Mouse (Mus musculus) brain, embryonic 14.5 days (tissue): ENCODE data around the gene Lrba.

Experiments used
- CTCF ChIP-seq: fragments of 200-500 bp; IDR thresholded peaks from 2 replicates; pipeline ENCODE4 v1.5.1; 2012; ENCODE audit warnings: inconsistent platforms, mild to moderate bottlenecking, moderate library complexity, borderline replicate concordance; ENCODE audit not compliant: insufficient read depth, insufficient read length; ENCODE audit errors: extremely low read depth
- POLR2A ChIP-seq: fragments of 200-500 bp; IDR thresholded peaks from 2 replicates; pipeline ENCODE4 v1.6.1; 2012; ENCODE audit warnings: mild to moderate bottlenecking, inconsistent platforms, borderline replicate concordance; ENCODE audit not compliant: poor library complexity, insufficient read depth, insufficient read length, severe bottlenecking; ENCODE audit errors: extremely low read depth

DNA sequence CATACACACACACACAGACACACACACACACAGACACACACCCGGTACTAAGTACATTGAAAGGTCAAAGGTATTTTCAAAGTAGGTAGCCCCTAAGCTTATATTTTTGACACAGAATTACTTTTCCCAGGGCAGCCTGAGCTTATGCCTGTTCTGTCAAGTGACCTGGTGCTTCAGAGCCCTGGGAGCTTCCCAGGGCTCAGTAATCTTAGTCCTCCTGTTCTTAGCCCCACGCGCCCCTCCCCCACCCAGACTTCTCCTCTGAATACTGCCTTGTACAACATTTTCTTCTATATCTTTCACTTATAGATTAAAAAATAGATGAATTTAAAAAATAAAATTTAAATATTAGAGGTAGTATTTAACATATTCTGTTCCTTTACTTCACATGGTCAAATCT is 320.3 kb downstream of the Lrba start:
- TF ChIP-seq CTCF (no peak), POLR2A (no peak)
